Mouse (Mus musculus) stomach, embryonic 15.5 days (tissue): ENCODE measurements around the gene Olfr223. TPM values are rescaled to one million over a fixed set of nuclear protein-coding genes. Genes with fewer than 3 reads are reported as not detected.
"Not testable (repeated sequence)": the region's sequence is repeated elsewhere in the genome, so short reads cannot be mapped to it uniquely, and the experiment has no call there.

Experiments
- ATAC-seq: fragments of 200-750 bp; cut with Nextera tagmentation; 2 replicates; pipeline ENCODE4 v1.8.0; 2017; ENCODE audit warnings: low read depth, moderate number of reproducible peaks, moderate TSS enrichment; ENCODE audit not compliant: insufficient read depth, low FRiP score
- H3K27ac ChIP-seq: fragments of 300-500 bp; sonication (generic); 2 replicates; pipeline ENCODE4 v1.5.1; 2015; ENCODE audit warnings: mild to moderate bottlenecking, inconsistent platforms
- H3K27me3 ChIP-seq: fragments of 300-500 bp; sonication (generic); replicated peaks from 2 replicates; pipeline ENCODE4 v1.6.1; 2015; ENCODE audit warnings: inconsistent platforms
- H3K36me3 ChIP-seq: fragments of 300-500 bp; sonication (generic); 2 replicates; pipeline ENCODE4 v1.6.1; 2015; ENCODE audit warnings: inconsistent platforms
- H3K4me1 ChIP-seq: fragments of 300-500 bp; sonication (generic); 2 replicates; pipeline ENCODE4 v1.6.1; 2015; ENCODE audit warnings: inconsistent platforms
- H3K4me2 ChIP-seq: fragments of 300-500 bp; sonication (generic); 2 replicates; pipeline ENCODE4 v1.6.1; 2015; ENCODE audit warnings: mild to moderate bottlenecking, inconsistent platforms
- H3K4me3 ChIP-seq: fragments of 300-500 bp; sonication (generic); replicated peaks from 2 replicates; pipeline ENCODE4 v1.5.1; 2015; ENCODE audit warnings: inconsistent platforms
- H3K9ac ChIP-seq: fragments of 300-500 bp; sonication (generic); 2 replicates; pipeline ENCODE4 v1.6.1; 2015; ENCODE audit warnings: inconsistent platforms
- H3K9me3 ChIP-seq: fragments of 300-500 bp; sonication (generic); 2 replicates; pipeline ENCODE4 v1.6.1; 2016; ENCODE audit warnings: inconsistent platforms
- WGBS: fragments of 180-500 bp; shearing (Covaris S2); methylation state at CpG from one replicate; pipeline ENCODE4 v1.1.7; 2015; 5-methylcytosine and 5-hydroxymethylcytosine counted together
- polyA plus RNA-seq: library from polyadenylated mRNA; unstranded; fragments of >200 nt; fragmentation: Nextera tagmentation; extraction: Ambion mirVana; gene quantifications from 2 replicates; pipeline ENCODE4 v1.2.1, GENCODE M21; 2015

Gene Olfr223
- polyA plus RNA-seq, 1 experiment from 2014 or later: not detected

DNA sequence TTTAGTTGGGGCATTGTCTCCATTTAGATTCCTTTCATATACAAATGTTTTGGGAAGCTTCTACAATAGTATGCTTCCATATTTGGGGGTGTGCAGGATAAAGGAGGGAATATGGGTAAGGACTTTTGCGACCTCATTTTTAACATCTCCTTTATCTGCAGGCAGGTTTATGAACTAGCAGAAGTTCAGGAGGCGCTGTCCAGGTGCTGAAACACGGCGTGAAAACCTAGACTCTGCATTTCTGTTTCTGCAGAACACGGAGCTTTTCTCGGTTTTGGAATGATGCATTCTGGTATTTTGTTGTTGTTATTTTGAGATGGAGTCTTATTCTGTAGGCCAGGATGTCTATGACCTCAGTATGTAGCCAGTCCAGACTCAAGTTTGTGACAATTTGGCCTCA lies 8.6 kb downstream of the Olfr223 start:
- Histone ChIP-seq H3K9me3 (no peaks in the 10 kb centered on the region), H3K9ac (no peak overlapping the region), H3K36me3 (no peaks in the 10 kb centered on the region), H3K27me3 (no peaks in the 10 kb centered on the region), H3K4me1 (no peaks in the 10 kb centered on the region), H3K4me2 (no peak overlapping the region), H3K27ac (no peak overlapping the region), H3K4me3 (no peak overlapping the region)
- WGBS: 21% methylated on average over 6 of the region's 6 CpGs
- no peak for ATAC-seq

DNA sequence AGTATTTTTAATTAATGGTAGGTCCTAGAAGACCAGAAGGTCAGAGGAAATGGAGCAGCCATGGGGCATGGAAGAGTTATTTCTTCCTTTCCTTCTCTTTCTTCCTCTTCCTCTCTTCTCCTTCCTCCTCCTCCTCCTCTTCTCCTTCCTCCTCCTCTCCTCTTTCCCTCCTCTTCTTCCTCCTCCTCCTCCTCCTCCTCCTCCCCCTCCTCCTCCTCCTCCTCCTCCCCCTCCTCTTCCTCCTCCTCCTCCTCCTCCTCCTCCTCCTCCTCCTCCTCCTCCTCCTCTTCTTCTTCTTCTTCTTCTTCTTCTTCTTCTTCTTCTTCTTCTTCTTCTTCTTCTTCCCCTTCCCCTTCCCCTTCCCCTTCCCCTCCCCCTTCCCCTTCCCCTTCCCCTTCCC lies 17.0 kb downstream of the Olfr223 start, which contains the start of gene Olfr222:
TSS of gene Olfr222 (minus strand) at position 101 of the 400 bp plus-strand sequence.
- H3K27ac ChIP-seq, H3K4me1 ChIP-seq, H3K36me3 ChIP-seq, H3K4me3 ChIP-seq, ATAC-seq, H3K9ac ChIP-seq, H3K27me3 ChIP-seq, H3K4me2 ChIP-seq, H3K9me3 ChIP-seq: not testable (repeated sequence)

GRCm38 (mm10) chr11:59575726-59576125 lies 17.4 kb downstream of the Olfr223 start:
- Histone ChIP-seq H3K36me3 (no peaks in the 10 kb centered on the region), H3K9me3 (no peaks in the 10 kb centered on the region), H3K4me1 (no peaks in the 10 kb centered on the region), H3K27ac (no peak overlapping the region), H3K27me3 (peaks cover 11% of the 10 kb centered on the region), H3K9ac (no peak overlapping the region), H3K4me3 (no peak overlapping the region), H3K4me2 (no peak overlapping the region)
- WGBS: 47% methylated on average over 9 of the region's 9 CpGs
- ATAC-seq: no peak

GRCm38 (mm10) chr11:59569306-59569705 lies 23.8 kb downstream of the Olfr223 start:
- peaks cover 12% of the 10 kb centered on the region for H3K27me3 ChIP-seq
- no peak overlapping the region for H3K27ac ChIP-seq
- H3K36me3 ChIP-seq: no peaks in the 10 kb centered on the region
- no peak overlapping the region for H3K4me3 ChIP-seq
- WGBS: 55% methylated on average over 3 of the region's 3 CpGs
- no peak overlapping the region for H3K4me2 ChIP-seq
- H3K9ac ChIP-seq: no peak overlapping the region
- no peaks in the 10 kb centered on the region for H3K4me1 ChIP-seq
- H3K9me3 ChIP-seq: no peaks in the 10 kb centered on the region
- ATAC-seq: no peak

DNA sequence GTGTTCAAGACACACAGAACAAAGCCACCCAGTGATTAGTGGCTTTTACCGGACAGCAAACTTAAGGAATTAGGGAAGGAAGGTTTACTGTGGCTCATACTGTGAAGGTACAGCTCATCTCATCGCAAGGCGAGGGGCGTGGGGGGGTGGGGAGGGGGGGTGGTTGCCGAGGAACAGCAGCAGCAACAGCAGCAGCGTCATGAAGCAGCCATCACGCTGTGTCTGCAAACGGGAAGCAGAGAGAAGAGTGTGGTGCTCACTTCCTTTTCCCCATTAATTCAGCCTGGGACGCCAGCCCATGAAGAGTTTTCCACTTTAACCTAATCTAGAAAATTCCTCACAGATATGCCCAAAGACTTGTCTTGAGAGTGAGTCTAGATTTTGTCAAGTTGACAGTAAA lies 30.3 kb downstream of the Olfr223 start:
- Histone ChIP-seq H3K4me1 (no peaks in the 10 kb centered on the region), H3K9me3 (no peaks in the 10 kb centered on the region), H3K27ac (no peak overlapping the region), H3K4me3 (no peak overlapping the region), H3K4me2 (no peak overlapping the region), H3K27me3 (no peaks in the 10 kb centered on the region), H3K36me3 (no peaks in the 10 kb centered on the region), H3K9ac (no peak overlapping the region)
- no peak for ATAC-seq
- 73% methylated on average over 9 of the region's 9 CpGs for WGBS

- no peak overlapping the region for H3K4me3 ChIP-seq
- WGBS: 91% methylated on average over 4 of the region's 4 CpGs
- no peaks in the 10 kb centered on the region for H3K9me3 ChIP-seq
- no peaks in the 10 kb centered on the region for H3K36me3 ChIP-seq
- no peak for ATAC-seq
- H3K27ac ChIP-seq: no peak overlapping the region
- no peaks in the 10 kb centered on the region for H3K4me1 ChIP-seq
- no peak overlapping the region for H3K4me2 ChIP-seq
- H3K9ac ChIP-seq: no peak overlapping the region
- no peaks in the 10 kb centered on the region for H3K27me3 ChIP-seq
Observed at GRCm38 (mm10) chr11:59562336-59562735, 30.8 kb downstream of the Olfr223 start.

GRCm38 (mm10) chr11:59560906-59561305 lies 32.2 kb downstream of the Olfr223 start:
- no peak for ATAC-seq
- H3K27ac ChIP-seq: no peak overlapping the region
- H3K9me3 ChIP-seq: no peaks in the 10 kb centered on the region
- no peaks in the 10 kb centered on the region for H3K4me1 ChIP-seq
- no peak overlapping the region for H3K4me2 ChIP-seq
- no peaks in the 10 kb centered on the region for H3K36me3 ChIP-seq
- no peak overlapping the region for H3K9ac ChIP-seq
- WGBS: 64% methylated on average over 3 of the region's 3 CpGs
- H3K4me3 ChIP-seq: no peak overlapping the region
- no peaks in the 10 kb centered on the region for H3K27me3 ChIP-seq

GRCm38 (mm10) chr11:59554535-59554934 lies 38.6 kb downstream of the Olfr223 start:
- Histone ChIP-seq H3K4me3 (no peak overlapping the region), H3K27me3 (no peaks in the 10 kb centered on the region), H3K4me2 (no peak overlapping the region), H3K9me3 (no peaks in the 10 kb centered on the region), H3K9ac (no peak overlapping the region), H3K27ac (no peak overlapping the region), H3K4me1 (no peaks in the 10 kb centered on the region), H3K36me3 (no peaks in the 10 kb centered on the region)
- WGBS: 72% methylated on average over 8 of the region's 8 CpGs
- no peak for ATAC-seq

DNA sequence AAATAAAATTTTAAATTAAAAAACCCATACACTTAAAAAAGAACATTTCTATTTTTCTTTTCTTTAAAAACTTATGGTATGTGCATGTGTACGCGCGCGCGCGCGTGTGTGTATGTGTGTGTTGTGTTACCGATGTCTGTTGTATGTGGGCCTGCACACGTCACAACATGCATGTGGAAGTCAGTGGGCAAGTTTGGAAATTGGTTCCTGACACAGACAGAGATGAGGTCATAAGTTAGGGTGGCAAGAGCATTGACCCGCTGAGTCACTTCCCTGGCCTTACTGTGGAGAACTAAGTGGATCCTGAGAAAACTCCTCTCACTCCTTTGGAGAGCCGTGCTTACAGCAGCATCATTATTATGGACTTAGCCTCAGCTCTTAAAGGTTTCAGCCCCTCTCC lies 39.0 kb downstream of the Olfr223 start:
- Histone ChIP-seq H3K36me3 (no peaks in the 10 kb centered on the region), H3K4me1 (no peaks in the 10 kb centered on the region), H3K27me3 (no peaks in the 10 kb centered on the region), H3K9ac (no peak overlapping the region), H3K27ac (no peak overlapping the region), H3K4me2 (no peak overlapping the region), H3K4me3 (no peak overlapping the region), H3K9me3 (no peaks in the 10 kb centered on the region)
- ATAC-seq: no peak
- WGBS: 94% methylated on average over 11 of the region's 11 CpGs

DNA sequence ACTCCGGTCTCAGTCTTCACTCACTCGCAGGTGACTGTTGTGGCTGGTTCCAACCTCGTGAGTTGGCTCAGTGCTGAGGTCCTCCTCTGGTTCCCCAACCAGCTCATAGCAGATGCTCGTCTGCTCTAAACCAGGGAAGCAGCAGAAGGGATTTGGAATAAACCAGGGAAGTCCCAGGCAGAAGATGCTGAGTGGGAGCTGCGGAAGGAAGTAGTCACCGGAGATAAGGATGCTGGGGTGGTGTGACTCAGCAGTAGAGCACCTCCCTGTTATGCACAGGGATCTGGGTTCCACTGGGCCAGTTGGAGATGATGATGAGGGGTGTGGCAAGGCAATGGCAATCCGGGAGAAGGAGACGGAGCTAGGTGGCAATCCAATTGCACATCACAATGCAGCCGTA lies 49.1 kb downstream of the Olfr223 start:
- WGBS: 85% methylated on average over 9 of the region's 9 CpGs
- H3K9me3 ChIP-seq: no peaks in the 10 kb centered on the region
- H3K4me3 ChIP-seq: no peak overlapping the region
- H3K36me3 ChIP-seq: no peaks in the 10 kb centered on the region
- no peak overlapping the region for H3K27ac ChIP-seq
- H3K9ac ChIP-seq: no peak overlapping the region
- no peak for ATAC-seq
- H3K27me3 ChIP-seq: no peaks in the 10 kb centered on the region
- H3K4me1 ChIP-seq: no peaks in the 10 kb centered on the region
- H3K4me2 ChIP-seq: no peak overlapping the region

DNA sequence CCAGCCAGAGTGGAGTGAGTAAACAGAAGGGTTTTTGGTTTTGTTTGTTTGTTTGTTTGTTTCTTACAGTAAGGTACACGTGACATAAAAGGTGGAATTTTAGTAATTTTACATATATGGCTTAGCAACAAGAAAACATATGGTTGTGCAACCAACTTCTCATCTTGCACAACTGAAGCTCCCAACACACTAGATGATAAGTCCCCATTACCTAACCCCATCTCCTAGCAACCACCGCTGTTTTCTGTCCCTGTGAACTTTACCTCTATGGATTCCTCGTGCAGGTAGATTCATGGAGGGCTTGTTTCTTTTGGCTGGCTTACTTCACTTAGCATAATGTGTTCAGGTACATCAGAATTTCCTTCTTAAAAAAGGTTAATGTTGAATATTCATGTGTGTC lies 49.7 kb downstream of the Olfr223 start:
- 76% methylated on average over 3 of the region's 3 CpGs for WGBS
- no peak for ATAC-seq
- Histone ChIP-seq H3K27ac (no peak overlapping the region), H3K4me3 (no peak overlapping the region), H3K9ac (no peak overlapping the region), H3K27me3 (no peaks in the 10 kb centered on the region), H3K36me3 (no peaks in the 10 kb centered on the region), H3K4me1 (no peaks in the 10 kb centered on the region), H3K4me2 (no peak overlapping the region), H3K9me3 (no peaks in the 10 kb centered on the region)

DNA sequence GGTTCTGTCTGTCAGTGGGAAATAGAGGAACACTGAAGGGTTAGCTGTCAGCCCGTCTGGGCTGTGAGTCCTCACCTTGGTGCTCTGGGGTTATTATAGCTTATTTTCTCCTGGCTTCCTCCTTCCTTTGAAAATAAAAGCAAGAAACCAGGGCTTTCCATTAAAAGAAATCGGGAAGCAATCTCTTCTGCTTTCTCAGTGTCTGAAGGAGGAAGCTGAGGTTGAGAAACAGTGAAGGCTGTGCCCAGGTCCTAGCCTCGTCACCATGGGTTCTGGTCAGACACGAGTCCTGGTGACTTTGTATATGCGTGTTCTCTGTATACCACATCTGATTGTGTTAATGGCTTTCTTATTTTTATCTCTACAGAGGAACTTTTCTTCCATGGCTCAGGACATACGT lies 50.6 kb downstream of the Olfr223 start:
- Histone ChIP-seq H3K4me2 (no peak overlapping the region), H3K4me1 (no peaks in the 10 kb centered on the region), H3K27ac (no peak overlapping the region), H3K36me3 (no peaks in the 10 kb centered on the region), H3K9me3 (no peaks in the 10 kb centered on the region), H3K9ac (no peak overlapping the region), H3K27me3 (no peaks in the 10 kb centered on the region), H3K4me3 (no peak overlapping the region)
- 70% methylated on average over 6 of the region's 6 CpGs for WGBS
- ATAC-seq: no peak

DNA sequence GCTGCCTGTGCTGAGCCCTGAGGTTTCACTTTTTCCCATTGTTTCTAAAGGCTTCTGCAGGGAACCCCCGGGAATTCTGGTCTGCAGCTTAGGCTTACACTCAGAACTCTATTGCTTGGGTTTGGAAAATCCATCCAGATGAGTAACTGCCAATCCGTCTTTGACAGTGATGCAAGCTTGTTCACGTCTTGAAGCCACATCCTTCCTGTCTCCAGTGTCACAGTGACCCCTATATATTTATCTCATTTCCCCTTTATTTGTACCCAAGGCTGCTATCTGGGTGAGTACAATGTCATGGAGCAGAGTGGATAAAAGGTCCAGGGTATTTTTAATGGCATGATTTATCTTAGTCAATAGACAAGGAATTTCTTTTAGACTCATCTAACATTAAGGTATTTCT lies 51.8 kb downstream of the Olfr223 start, which contains the start of gene Nlrp3:
TSS of gene Nlrp3 (plus strand) at position 245 of the 400 bp plus-strand sequence.
- Histone ChIP-seq H3K27me3 (no peaks in the 10 kb centered on the region), H3K4me2 (no peak within 1 kb of the TSS), H3K4me3 (no peak within 1 kb of the TSS), H3K9ac (no peak within 1 kb of the TSS), H3K27ac (no peak within 1 kb of the TSS), H3K36me3 (no peaks in the 10 kb centered on the region), H3K9me3 (no peaks in the 10 kb centered on the region), H3K4me1 (no peaks in the 10 kb centered on the region)
- WGBS: 38% methylated on average over 3 of the region's 3 CpGs
- no peak for ATAC-seq
